Mouse (Mus musculus): ENCODE data around the gene Shoc2. TPM values are rescaled to one million over a fixed set of nuclear protein-coding genes. Genes with fewer than 3 reads are reported as not detected.

Gene Shoc2
- total and polyA plus RNA-seq, 3 experiments: 14.1 to 27.1 (median 23.7) TPM

DNA sequence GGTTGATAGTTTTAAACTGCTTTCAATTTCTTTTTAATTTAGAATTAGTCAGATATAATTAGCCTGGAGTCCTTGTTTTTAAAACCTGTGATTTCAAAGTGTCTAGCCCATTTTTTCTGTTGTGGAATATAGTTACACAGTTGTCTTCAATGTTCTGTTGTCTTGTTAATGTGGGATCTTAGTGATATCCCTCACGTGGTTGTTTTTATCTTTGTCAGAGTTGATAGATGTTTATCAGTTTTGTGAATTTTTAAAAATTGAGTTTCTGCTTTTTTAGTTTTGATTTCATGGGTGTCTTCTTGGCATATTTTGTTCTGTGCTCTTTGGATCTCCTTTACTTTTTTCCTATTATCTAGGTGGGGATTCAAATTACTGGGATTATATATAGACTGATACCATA is 29.6 kb downstream of the Shoc2 start:
- Histone ChIP-seq H3K36me3 (replicated peaks in 1 of 2; ENCODE audit: control insufficient read depth in 1 of 2, insufficient read depth in 1 of 2, low read length in 1 of 2) (peaks cover 0 to 7% of the 10 kb centered on the region in 2 experiments), H3K9me3 (replicated peaks; ENCODE audit: low read length) (no peaks in the 10 kb centered on the region), H3K27me3 (replicated peaks) (no peaks in the 10 kb centered on the region), H3K4me3 (replicated peaks in 1 of 3; ENCODE audit: low read depth in 2 of 3, low read length in 2 of 3, poor library complexity in 1 of 3) (no peak overlapping the region), H3K27ac (ENCODE audit: insufficient read depth, low read depth) (no peak overlapping the region), H3K9ac (ENCODE audit: insufficient read depth, low read depth) (no peak overlapping the region), H3K4me1 (ENCODE audit: control insufficient read depth in 1 of 2, insufficient read depth in 2 of 2) (peaks cover 0 to 19% of the 10 kb centered on the region in 2 experiments; a peak in 2 of 4 replicates), H3K4me2 (ENCODE audit: insufficient read depth, low read depth, poor library complexity, severe bottlenecking) (no peak overlapping the region), H3K79me2 (replicated peaks; ENCODE audit: control insufficient read depth, extremely low read depth, insufficient read depth, poor library complexity, severe bottlenecking) (peaks cover 11% of the 10 kb centered on the region; the same call in 1 of the 2 replicates)
- TF ChIP-seq IRF4 (IDR thresholded peaks at IDR 0.05; ENCODE audit: low read depth, low read length): no peak
- TF ChIP-seq EP300 (IDR thresholded peaks at IDR 0.05; ENCODE audit: low read length): no peak
- no peak for TF ChIP-seq ZC3H11A (IDR thresholded peaks at IDR 0.05; ENCODE audit: low read depth, low read length)
- no peak for TF ChIP-seq NELFE (IDR thresholded peaks at IDR 0.05; ENCODE audit: low read depth, low read length)
- TF ChIP-seq MYC (IDR thresholded peaks at IDR 0.05; ENCODE audit: low read depth, low read length): no peak
- no peak for TF ChIP-seq UBTF (IDR thresholded peaks at IDR 0.05; ENCODE audit: low read depth, low read length)
- TF ChIP-seq RCOR1 (conservative IDR thresholded peaks at IDR 0.05; ENCODE audit: low read depth, low read length): no peak
- no peak for TF ChIP-seq PAX5 (IDR thresholded peaks at IDR 0.05; ENCODE audit: low read length)
- no peak for TF ChIP-seq MAZ (IDR thresholded peaks at IDR 0.05; ENCODE audit: low read depth, low read length)
- TF ChIP-seq ZKSCAN1 (IDR thresholded peaks at IDR 0.05; ENCODE audit: borderline replicate concordance, low read depth, low read length): no peak
- TF ChIP-seq ELF1 (IDR thresholded peaks at IDR 0.05; ENCODE audit: low read depth, low read length): no peak
- no peak for DNase-seq (ENCODE audit: extremely low read depth)
- dilution Hi-C loops (cut with MboI; ENCODE audit: extremely low pct_ligation_motif_present, extremely low pct_unique_long_range_greater_than_20kb, low sequenced_read_pairs): no loop called here
- in situ Hi-C loops (cut with MboI; ENCODE audit: low pct_ligation_motif_present, low pct_unique_long_range_greater_than_20kb, low sequenced_read_pairs): no loop called here

GRCm38 (mm10) chr19:53982041-53982440 is 37.9 kb downstream of the Shoc2 start:
- no peak overlapping the region for H3K27ac ChIP-seq (ENCODE audit: insufficient read depth, low read depth)
- H3K9me3 ChIP-seq (replicated peaks; ENCODE audit: low read length): no peaks in the 10 kb centered on the region
- H3K79me2 ChIP-seq (replicated peaks; ENCODE audit: control insufficient read depth, extremely low read depth, insufficient read depth, poor library complexity, severe bottlenecking): 0 out of 2 replicates have a peak, but pooled peaks cover 3% of the 10 kb centered on the region
- no peak overlapping the region for H3K4me3 ChIP-seq (replicated peaks in 1 of 3; ENCODE audit: low read depth in 2 of 3, low read length in 2 of 3, poor library complexity in 1 of 3)
- H3K27me3 ChIP-seq (replicated peaks): no peaks in the 10 kb centered on the region
- no peak overlapping the region for H3K9ac ChIP-seq (ENCODE audit: insufficient read depth, low read depth)
- H3K4me2 ChIP-seq (ENCODE audit: insufficient read depth, low read depth, poor library complexity, severe bottlenecking): no peak overlapping the region
- TF ChIP-seq RAD21 (IDR thresholded peaks at IDR 0.05; ENCODE audit: low read depth, low read length) (no peak), POLR2A (IDR thresholded peaks at IDR 0.05; ENCODE audit: low read depth, low read length) (no peak), ZC3H11A (IDR thresholded peaks at IDR 0.05; ENCODE audit: low read depth, low read length) (no peak), TCF12 (IDR thresholded peaks at IDR 0.05; ENCODE audit: low read depth, low read length) (no peak), POLR2AphosphoS2 (IDR thresholded peaks at IDR 0.05; ENCODE audit: low read depth, low read length) (no peak), EP300 (IDR thresholded peaks at IDR 0.05; ENCODE audit: low read length) (no peak), NRF1 (IDR thresholded peaks at IDR 0.05; ENCODE audit: low read depth, low read length) (no peak), KAT2A (IDR thresholded peaks at IDR 0.05; ENCODE audit: insufficient replicate concordance, low read length) (no peak), MAX (IDR thresholded peaks at IDR 0.05; ENCODE audit: low read length) (no peak), JUN (IDR thresholded peaks at IDR 0.05; ENCODE audit: insufficient read depth, low read depth, low read length) (no peak), CHD1 (IDR thresholded peaks at IDR 0.05; ENCODE audit: low read depth, low read length) (no peak), ELF1 (IDR thresholded peaks at IDR 0.05; ENCODE audit: low read depth, low read length) (no peak), MAFK (IDR thresholded peaks at IDR 0.05; ENCODE audit: insufficient replicate concordance, low read length) (no peak), MXI1 (IDR thresholded peaks at IDR 0.05; ENCODE audit: low read depth, low read length) (no peak), ZMIZ1 (IDR thresholded peaks at IDR 0.05; ENCODE audit: low read depth, low read length) (no peak), TBP (conservative IDR thresholded peaks at IDR 0.05; ENCODE audit: low read depth, low read length) (no peak)
- H3K4me1 ChIP-seq (ENCODE audit: control insufficient read depth in 1 of 2, insufficient read depth in 2 of 2): peaks cover 0 to 14% of the 10 kb centered on the region in 2 experiments; a peak in 1 of 4 replicates
- dilution Hi-C loops (cut with MboI; ENCODE audit: extremely low pct_ligation_motif_present, extremely low pct_unique_long_range_greater_than_20kb, low sequenced_read_pairs): no loop called here
- in situ Hi-C loops (cut with MboI; ENCODE audit: low pct_ligation_motif_present, low pct_unique_long_range_greater_than_20kb, low sequenced_read_pairs): no loop called here
- H3K36me3 ChIP-seq (replicated peaks in 1 of 2; ENCODE audit: control insufficient read depth in 1 of 2, insufficient read depth in 1 of 2, low read length in 1 of 2): peaks cover 0 to 1% of the 10 kb centered on the region in 2 experiments
- no peak for DNase-seq (ENCODE audit: extremely low read depth)

All from CH12.LX (cell line).